Mouse (Mus musculus): ENCODE results near the gene Ankrd7.

GRCm38 (mm10) chr6:18894142-18894541 lies 28.0 kb downstream of the Ankrd7 start:
- no peak for TF ChIP-seq CTCF (IDR thresholded peaks at IDR 0.05; ENCODE audit: control insufficient read depth, insufficient read depth, insufficient read length)
- no peak for TF ChIP-seq USF1 (IDR thresholded peaks at IDR 0.05; ENCODE audit: low read depth)
- no peak for TF ChIP-seq MAX (IDR thresholded peaks at IDR 0.05)
- TF ChIP-seq MYOG (IDR thresholded peaks at IDR 0.05; ENCODE audit: control insufficient read depth, extremely low read depth, insufficient read length) = no peak
